Mouse (Mus musculus) neutrophil, adult 5-6 weeks (primary cell): Measurements from ENCODE around the gene Foxc2. TPM values are rescaled to one million over a fixed set of nuclear protein-coding genes. Genes with fewer than 3 reads are reported as not detected.

Experiments used
- ATAC-seq: fragments of 151-379, 151-347 bp; 2 replicates; pipeline ENCODE4 v1.8.0; 2017; ENCODE audit warnings: mild to moderate bottlenecking, moderate TSS enrichment; ENCODE audit not compliant: insufficient number of reproducible peaks, poor library complexity, low FRiP score, severe bottlenecking; ENCODE audit errors: extremely low read depth
- total RNA-seq: library from RNA; stranded (forward); fragments of 200-1000 nt; gene quantifications from 2 replicates; pipeline ENCODE4 v1.2.3, GENCODE M21; 2017

The Foxc2 gene
- total RNA-seq, 1 experiment from 2014 or later, result not detected

- ATAC-seq, result no peak
Measured at GRCm38 (mm10) chr8:121116591-121117185, 717 bp downstream of the Foxc2 start.

- ATAC-seq, result no peak
Measured at GRCm38 (mm10) chr8:121117186-121117651, 1.2 kb downstream of the Foxc2 start.

GRCm38 (mm10) chr8:121117906-121118305, 1.9 kb downstream of the Foxc2 start:
- ATAC-seq, result no peak

DNA sequence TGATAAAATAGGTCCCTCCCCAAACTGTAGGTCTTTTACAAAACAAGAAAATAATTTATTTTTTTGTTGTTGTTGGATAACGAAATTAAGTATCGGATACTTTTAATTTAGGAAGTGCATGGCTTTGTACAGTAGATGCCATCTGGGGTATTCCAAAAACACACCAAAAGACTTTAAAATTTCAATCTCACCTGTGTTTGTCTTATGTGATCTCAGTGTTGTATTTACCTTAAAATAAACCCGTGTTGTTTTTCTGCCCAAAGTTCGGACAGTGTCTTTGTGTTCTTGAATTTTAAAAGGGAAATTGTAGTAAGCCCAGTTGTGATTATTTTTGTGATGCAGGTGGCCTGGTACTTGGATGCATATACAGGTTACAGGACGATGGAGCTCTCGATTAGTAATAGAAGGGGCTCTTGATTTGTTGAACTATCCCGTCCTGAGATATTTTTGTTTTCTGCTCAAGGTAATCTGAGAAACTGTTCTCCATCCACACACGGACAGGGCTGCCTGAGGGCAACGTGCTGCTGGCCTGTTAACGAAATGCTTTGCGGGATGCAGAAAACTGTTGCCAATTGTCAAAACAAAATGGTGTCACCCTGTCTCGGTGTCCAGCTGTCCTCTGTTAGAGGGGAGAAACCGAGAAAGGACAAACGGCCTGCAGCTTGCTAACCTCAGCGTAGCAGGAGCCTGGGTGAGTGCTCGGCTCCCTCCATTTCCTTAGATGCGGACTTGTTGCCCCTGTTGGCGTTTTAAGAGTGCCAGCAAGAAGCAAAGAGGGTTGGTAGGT, 2.9 kb downstream of the Foxc2 start:
- no peak for ATAC-seq

DNA sequence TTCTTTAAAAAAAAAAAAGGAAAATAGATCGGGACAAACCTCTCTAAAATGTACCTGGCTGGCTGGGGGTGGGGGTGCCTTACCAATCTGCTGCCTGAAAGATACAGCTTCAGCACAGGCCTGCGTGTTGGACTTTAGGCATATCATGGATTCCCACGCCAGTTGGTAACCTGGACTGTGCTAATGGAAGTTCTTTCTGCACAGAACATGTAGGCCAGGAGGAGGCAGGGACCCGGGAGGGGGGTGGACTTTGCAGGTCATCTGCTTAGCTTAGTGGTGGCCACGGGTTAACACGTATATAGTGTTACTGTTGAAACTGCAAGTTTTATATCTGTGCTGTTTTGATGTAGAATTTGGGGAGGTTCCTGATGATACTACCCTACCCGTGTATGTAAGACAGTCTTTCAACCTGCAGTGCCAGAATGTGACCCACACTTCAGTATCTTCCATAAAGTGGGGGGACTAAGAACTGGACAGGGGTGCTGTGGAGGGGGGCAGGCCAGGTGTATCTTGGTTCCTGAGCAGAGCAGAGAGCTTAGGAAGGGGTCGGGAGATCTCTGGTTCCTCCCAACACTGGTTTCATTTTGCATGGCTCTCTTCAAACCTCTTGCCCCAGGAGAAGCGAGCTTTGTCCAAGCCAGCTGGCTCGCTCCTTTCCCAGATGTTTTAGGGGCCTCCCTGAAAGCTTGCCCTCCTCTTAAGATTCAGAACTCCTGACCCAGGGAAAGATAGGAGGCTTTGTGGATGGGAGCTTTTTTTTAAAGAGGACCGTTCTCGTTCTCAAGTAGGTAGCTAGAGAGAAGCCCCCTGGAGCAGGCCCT, 3.9 kb downstream of the Foxc2 start:
- ATAC-seq, result no peak

DNA sequence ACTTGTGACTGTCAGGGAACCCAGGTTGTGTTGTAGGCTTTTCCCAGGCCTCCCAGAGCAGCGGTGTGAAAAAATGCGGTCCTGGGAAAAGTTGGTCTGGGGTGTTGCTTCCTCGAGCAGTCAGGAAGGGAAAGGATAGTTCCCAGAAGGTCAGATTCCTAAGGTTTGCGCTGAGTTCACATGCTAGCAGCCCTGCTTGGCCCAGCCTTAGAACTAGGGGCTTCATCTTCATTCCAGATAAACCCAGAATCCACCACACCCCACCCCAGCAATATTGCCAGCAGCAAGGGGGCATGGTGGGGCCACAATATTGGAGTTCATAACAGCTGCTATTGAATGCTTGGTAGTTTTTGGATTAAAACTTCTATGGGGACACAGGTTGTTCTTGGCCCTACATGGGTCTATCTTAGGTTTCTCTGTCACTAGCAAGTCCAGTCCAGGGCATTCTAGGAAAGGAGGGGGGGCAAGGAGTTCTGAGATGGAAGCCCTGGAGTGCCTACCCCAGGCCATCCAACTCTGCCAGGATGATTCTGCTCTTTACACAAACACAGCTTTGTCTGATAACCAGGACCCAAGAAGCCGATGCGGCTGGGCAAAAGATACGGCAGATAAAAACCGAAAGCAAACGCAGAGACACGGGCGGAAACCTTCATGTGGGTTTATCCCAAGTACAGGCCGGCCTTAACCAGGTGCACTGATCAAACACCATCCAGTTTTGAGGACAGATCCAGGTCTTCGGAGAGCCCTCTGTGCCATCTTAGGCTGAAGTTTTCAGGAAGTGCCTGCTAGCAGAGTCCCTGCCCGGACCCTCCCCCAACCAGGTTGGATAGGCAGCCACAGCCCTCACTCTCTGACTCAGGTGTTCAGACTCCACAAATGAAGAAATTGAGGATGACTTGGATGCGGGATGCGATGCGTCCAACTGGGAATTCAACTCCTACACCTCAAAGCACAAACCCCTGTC, 4.8 kb downstream of the Foxc2 start:
- ATAC-seq, result no peak

DNA sequence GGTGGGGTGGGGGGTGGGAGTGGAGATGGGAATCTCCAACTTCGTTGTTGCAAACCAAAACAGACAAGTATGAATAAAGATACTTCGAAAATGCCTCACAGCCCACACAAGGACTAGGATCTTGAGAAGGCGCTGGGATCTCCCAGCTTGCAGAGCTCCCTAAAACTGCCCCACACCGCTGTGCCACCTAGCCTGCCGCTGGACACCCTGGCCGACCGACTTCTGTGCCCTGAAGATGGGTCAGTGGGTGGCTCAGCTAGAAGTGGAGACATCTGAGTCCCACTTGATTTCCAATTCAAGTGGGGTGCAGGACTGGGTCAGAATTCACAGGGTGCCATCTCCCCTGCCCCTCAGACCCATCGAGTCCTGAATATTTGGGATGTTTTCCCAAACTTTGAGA, 5.7 kb downstream of the Foxc2 start:
- ATAC-seq, result no peak

- no peak for ATAC-seq
Measured at GRCm38 (mm10) chr8:121122368-121122767, 6.4 kb downstream of the Foxc2 start.

- ATAC-seq, result no peak
Measured at GRCm38 (mm10) chr8:121123113-121123512, 7.1 kb downstream of the Foxc2 start.

DNA sequence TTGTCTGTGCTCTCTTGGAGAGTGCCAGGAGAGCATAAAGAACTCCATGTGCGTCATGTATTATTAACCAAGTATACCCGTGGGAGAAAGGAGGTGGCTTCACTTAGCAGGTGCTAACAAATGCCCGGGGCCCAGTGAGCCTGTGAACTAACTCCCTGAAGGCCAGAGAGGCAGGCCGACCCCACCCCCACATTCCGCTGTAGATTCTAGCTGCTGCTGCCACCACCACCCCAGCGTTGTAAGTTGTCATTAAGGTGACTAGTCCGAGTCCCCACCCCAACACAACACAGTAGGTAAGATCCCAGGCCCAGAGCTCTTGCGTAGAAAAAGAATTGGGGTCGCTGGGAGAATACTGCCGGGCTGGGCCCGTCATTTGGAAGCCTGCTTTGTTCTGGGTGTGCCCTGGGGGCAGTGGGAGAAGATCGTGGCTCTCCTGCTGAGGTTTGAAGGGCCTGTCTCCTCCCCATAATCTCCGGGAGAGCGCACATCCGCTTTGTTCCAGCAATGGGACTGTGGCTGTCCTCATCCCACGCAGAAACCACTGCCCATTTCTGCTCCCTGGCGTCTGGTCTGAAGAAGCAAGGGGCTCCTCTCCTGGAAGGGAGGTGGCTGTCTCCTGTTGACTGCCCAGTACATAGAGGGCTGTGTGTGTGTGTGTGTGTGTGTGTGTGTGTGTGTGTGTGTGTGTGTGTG, 8.7 kb downstream of the Foxc2 start:
- ATAC-seq, result no peak

GRCm38 (mm10) chr8:121125311-121125876, 9.4 kb downstream of the Foxc2 start:
- ATAC-seq, result no peak

DNA sequence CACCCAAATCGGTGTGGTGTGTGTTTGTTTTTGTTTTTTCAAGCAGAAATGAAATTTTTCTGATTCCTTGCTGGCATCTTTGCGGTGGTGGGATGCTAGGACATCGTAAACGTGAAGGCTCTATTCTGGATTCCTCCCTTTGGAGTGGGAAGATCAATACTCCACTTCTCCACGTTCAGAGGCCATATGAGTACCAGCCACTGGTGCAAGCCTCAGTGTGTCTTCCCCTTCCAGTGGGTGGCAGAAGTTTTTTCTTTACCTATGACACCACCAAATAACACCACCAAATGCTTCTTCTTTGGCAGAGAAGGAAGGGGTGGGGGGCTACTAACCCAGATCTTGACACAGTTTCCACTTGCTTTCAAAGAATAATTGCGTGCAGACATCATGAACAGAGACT, 10.2 kb downstream of the Foxc2 start:
- ATAC-seq, result no peak

- no peak for ATAC-seq
Measured at GRCm38 (mm10) chr8:121126694-121127093, 10.7 kb downstream of the Foxc2 start.

DNA sequence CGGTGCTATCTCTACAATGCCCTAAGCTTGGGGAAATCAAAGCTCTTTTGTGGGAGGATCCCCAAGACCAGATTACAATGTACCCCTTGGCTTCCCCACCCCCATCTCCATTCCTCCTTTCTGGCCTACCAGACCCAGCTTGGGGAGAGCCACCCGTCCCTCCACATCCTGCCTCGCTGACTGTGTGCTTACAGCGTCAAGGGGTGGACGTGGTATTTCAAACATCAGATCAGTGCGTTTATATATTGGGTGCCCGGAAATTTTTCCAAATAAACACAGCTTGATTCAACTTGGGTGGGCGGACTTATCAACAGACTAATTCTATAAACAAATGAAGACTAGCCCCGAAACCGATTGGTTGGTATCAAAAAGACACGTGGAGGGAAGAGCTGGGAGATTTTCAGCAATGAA, 11.3 kb downstream of the Foxc2 start:
- no peak for ATAC-seq

DNA sequence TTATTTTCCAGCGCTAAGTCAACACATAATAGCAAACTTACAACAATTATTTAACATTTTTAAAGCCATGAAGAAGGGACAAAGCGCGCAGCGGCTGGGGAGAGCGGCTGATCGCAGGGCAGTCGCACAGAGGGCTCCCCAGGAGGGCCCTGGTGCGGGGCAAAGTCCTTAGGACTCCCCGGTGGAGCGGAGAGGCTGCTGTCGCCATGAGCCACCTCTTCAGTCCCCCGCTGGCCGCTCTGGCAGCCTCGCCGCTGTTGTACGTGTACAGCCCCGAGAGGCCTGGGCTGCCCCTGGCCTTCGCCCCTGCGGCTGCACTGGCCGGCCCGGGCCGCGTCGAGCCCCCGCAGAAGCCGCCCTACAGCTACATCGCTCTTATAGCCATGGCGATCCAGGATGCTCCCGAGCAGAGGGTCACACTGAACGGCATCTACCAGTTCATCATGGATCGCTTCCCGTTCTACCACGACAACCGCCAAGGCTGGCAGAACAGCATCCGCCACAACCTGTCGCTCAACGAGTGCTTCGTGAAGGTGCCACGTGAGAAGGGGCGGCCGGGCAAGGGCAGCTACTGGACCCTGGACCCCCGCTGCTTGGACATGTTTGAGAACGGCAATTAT, 11.9 kb downstream of the Foxc2 start, which contains the start of gene Foxl1:
Gene Foxl1 (plus strand): TSS at position 185 of the 620 bp plus-strand sequence.
- no peak for ATAC-seq

GRCm38 (mm10) chr8:121128531-121129264, 12.7 kb downstream of the Foxc2 start:
- no peak for ATAC-seq
